In the genomic region with DNA sequence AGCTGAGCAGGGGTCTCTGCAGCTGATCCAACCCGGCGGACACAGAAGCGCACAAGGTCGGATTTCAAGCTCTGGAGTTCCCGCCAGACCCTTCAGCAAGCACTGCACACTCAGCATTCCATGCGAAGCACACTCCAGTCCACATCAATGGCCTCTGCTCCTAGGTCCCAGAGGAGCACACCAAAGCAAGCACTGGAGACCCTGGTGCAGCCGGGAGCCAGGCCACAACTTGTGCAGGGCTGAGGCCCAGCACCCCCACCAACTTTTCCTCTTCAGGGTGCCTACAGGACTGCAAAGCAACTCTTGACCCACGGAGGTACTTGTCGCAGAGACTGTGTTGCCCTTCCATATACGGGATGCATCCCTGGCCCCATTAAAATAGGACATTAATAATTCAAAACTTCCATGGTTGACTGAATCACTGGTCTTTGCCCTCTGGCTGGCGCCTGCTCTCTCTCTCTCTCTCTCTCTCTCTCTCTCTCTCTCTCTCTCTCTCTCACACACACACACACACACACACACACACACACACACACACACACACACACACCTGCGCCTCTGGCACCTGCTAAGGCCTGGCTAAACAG, we compare ENCODE assay signal across 8 mouse cellular contexts.
DNase-seq lines count a peak whose midpoint lies in the region; ATAC-seq and TF ChIP-seq lines count a peak whose summit lies in the region.

No protein-coding gene starts in this region.

- no peak for TF ChIP-seq POLR2A in ES-Bruce4 (IDR thresholded peaks at IDR 0.05; ENCODE audit: insufficient read depth, low read length)

- no peaks in the 10 kb centered on the region for H3K36me3 ChIP-seq in heart, embryonic 12.5 days
- no peaks in the 10 kb centered on the region for H3K36me3 ChIP-seq in ES-Bruce4 (ENCODE audit: control insufficient read depth, insufficient read depth, low read length, poor library complexity, severe bottlenecking)
- no peaks in the 10 kb centered on the region for H3K36me3 ChIP-seq in liver, embryonic 15.5 days (replicated peaks)

- H3K4me1 ChIP-seq in heart, embryonic 12.5 days (replicated peaks), result peaks cover 28% of the 10 kb centered on the region
- H3K4me1 ChIP-seq in ES-Bruce4 (ENCODE audit: control insufficient read depth, insufficient read depth, low read length), result no peaks in the 10 kb centered on the region
- peaks cover 12% of the 10 kb centered on the region for H3K4me1 ChIP-seq in liver, embryonic 15.5 days (replicated peaks)

- no peak for TF ChIP-seq EP300 in ES-Bruce4 (IDR thresholded peaks at IDR 0.05; ENCODE audit: insufficient read depth, low read depth, low read length)

- peaks cover 4% of the 10 kb centered on the region for H3K9me3 ChIP-seq in heart, embryonic 12.5 days (replicated peaks)
- no peaks in the 10 kb centered on the region for H3K9me3 ChIP-seq in ES-Bruce4 (replicated peaks; ENCODE audit: control insufficient read depth, insufficient read depth, low read length, poor library complexity, severe bottlenecking)
- no peaks in the 10 kb centered on the region for H3K9me3 ChIP-seq in liver, embryonic 15.5 days (replicated peaks)

- peak overlapping the region; percentile 55 for H3K4me3 ChIP-seq in heart, embryonic 12.5 days
- peak overlapping the region; percentile 18; the same call in 1 of the 2 replicates for H3K4me3 ChIP-seq in ES-Bruce4 (ENCODE audit: low read depth, low read length)
- peak overlapping the region; percentile 50 for H3K4me3 ChIP-seq in liver, embryonic 15.5 days (replicated peaks)

- peak overlapping the region; percentile 62; the same call in 1 of the 2 replicates for H3K9ac ChIP-seq in heart, embryonic 12.5 days
- no peak overlapping the region for H3K9ac ChIP-seq in ES-Bruce4 (ENCODE audit: low read depth, poor library complexity, severe bottlenecking)
- no peak overlapping the region for H3K9ac ChIP-seq in liver, embryonic 15.5 days

- no peak; the same call in 1 of the 2 replicates for ATAC-seq in heart, embryonic 12.5 days (ENCODE audit: insufficient number of reproducible peaks, low FRiP score)
- ATAC-seq in granulocyte monocyte progenitor cell, adult 5-6 weeks (replicated peaks; ENCODE audit: poor library complexity, severe bottlenecking), result 0 out of 2 replicates have a peak, but pooled peaks have one; percentile 11
- peak; percentile 11; the same call in 1 of the 2 replicates for ATAC-seq in liver, embryonic 15.5 days (ENCODE audit: insufficient read depth)

- DNase-seq in heart, adult 8-10 months (ENCODE audit: low spot score), result no peak
- DNase-seq in urinary bladder, postnatal 25 days (ENCODE audit: low spot score), result no peak
- DNase-seq in right cerebral cortex, postnatal 25 days, result no peak
- DNase-seq in cerebellum, adult 8-10 months, result no peak

- H3K27me3 ChIP-seq in heart, embryonic 12.5 days (replicated peaks), result no peaks in the 10 kb centered on the region; the same call in 1 of the 2 replicates
- no peaks in the 10 kb centered on the region for H3K27me3 ChIP-seq in ES-Bruce4 (ENCODE audit: control insufficient read depth, insufficient read depth, low read length, poor library complexity, severe bottlenecking)
- peaks cover 35% of the 10 kb centered on the region for H3K27me3 ChIP-seq in liver, embryonic 15.5 days

- peak overlapping the region; percentile 88 for H3K4me2 ChIP-seq in heart, embryonic 12.5 days
- H3K4me2 ChIP-seq in liver, embryonic 15.5 days, result peak overlapping the region; percentile 67

- 24% methylated on average over 12 of the region's 12 CpGs for WGBS in heart, embryonic 12.5 days
- 27% methylated on average over 12 of the region's 12 CpGs for WGBS in liver, embryonic 15.5 days (ENCODE audit: insufficient replicate concordance)

- no peak overlapping the region for H3K27ac ChIP-seq in heart, embryonic 12.5 days (ENCODE audit: poor library complexity, severe bottlenecking)
- H3K27ac ChIP-seq in ES-Bruce4 (ENCODE audit: insufficient read depth, low read length), result no peak overlapping the region
- H3K27ac ChIP-seq in liver, embryonic 15.5 days (replicated peaks), result no peak overlapping the region

- no peak for TF ChIP-seq CTCF in ES-Bruce4 (IDR thresholded peaks at IDR 0.05; ENCODE audit: low read depth, low read length)
